Mouse (Mus musculus) hindbrain, embryonic 15.5 days (tissue): ENCODE data around the gene Hadh. TPM values are rescaled to one million over a fixed set of nuclear protein-coding genes. Genes with fewer than 3 reads are reported as not detected.

Experiments used
- polyA plus RNA-seq: library from polyadenylated mRNA; unstranded; fragments of >200 nt; fragmentation: Nextera tagmentation; extraction: Ambion mirVana; gene quantifications from 2 replicates; pipeline ENCODE4 v1.2.1, GENCODE M21; 2015

Gene Hadh
- polyA plus RNA-seq, 1 experiment from 2014 or later = 26.9 TPM

Other genes with a start within 250 kb of the Hadh start
- gene Lef1, start 161.6 kb downstream of the Hadh start, polyA plus RNA-seq = 10.2 and 16.0 TPM in 2 replicates
- gene Cyp2u1, start 31.1 kb upstream of the Hadh start, polyA plus RNA-seq = 8.5 and 9.2 TPM in 2 replicates
- gene Sgms2, start 219.3 kb upstream of the Hadh start, polyA plus RNA-seq = 1.8 and 2.4 TPM in 2 replicates